Mouse (Mus musculus) liver, adult (tissue): ENCODE results near the gene Ruvbl1.

ENCODE experiments used
- GATA4 ChIP-seq: IDR thresholded peaks from 2 replicates; pipeline ENCODE4 v1.6.1; 2014; ENCODE audit warnings: mild to moderate bottlenecking, low read length; ENCODE audit not compliant: insufficient replicate concordance

The Ruvbl1 gene

GRCm38 (mm10) chr6:88483913-88484312, 18.7 kb downstream of the Ruvbl1 start:
- TF ChIP-seq GATA4: no peak

GRCm38 (mm10) chr6:88485378-88485777, 20.2 kb downstream of the Ruvbl1 start:
- TF ChIP-seq GATA4: no peak

GRCm38 (mm10) chr6:88486893-88487292, 21.7 kb downstream of the Ruvbl1 start:
- no peak for TF ChIP-seq GATA4

- TF ChIP-seq GATA4: no peak
Measured at GRCm38 (mm10) chr6:88489026-88489425, 23.8 kb downstream of the Ruvbl1 start.

DNA sequence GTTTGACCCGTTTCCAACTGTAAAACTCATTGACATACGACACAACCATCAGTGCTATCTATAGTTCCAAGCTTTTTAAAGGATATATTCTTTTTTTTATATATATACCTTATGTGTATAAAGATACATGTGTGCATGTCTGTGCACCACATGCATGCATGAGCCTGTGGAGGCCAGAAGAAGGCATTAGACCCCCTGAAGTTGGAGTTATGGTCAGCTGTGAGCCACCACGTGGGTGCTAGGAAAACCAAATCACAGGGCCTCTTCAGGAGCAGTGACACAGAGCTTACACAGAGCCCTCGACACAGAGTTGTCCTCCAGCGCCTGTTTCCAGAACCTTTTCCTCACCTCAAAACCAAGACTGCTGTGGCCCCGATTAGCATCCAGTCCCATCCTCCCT, 24.6 kb downstream of the Ruvbl1 start:
- TF ChIP-seq GATA4: no peak

GRCm38 (mm10) chr6:88490629-88491354, 25.6 kb downstream of the Ruvbl1 start:
- no peak for TF ChIP-seq GATA4

- TF ChIP-seq GATA4: no peak
Measured at GRCm38 (mm10) chr6:88493712-88494111, 28.5 kb downstream of the Ruvbl1 start.

GRCm38 (mm10) chr6:88499481-88500404, 34.5 kb downstream of the Ruvbl1 start:
- TF ChIP-seq GATA4: no peak; the same call in 1 of the 2 replicates

DNA sequence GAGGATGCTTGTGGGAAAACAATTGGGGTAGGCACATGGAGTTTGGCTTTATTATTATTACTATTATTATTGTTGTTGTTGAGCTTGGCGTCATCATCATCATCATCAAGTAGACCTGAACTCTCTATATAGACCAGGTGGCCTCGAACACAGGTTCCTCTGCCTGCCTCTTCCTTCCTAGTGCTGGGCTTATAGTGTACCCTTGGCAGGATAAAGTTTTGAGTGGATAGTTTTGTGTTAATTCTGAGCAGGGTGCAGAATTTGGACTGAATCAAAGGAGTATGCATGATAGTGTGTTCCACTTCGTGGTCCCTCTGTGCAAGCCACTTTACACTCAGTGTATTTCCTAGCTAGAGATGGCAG, 35.2 kb downstream of the Ruvbl1 start:
- no peak for TF ChIP-seq GATA4

GRCm38 (mm10) chr6:88502030-88502970, 37.1 kb downstream of the Ruvbl1 start:
- no peak for TF ChIP-seq GATA4

GRCm38 (mm10) chr6:88503044-88503443, 37.8 kb downstream of the Ruvbl1 start:
- no peak for TF ChIP-seq GATA4

DNA sequence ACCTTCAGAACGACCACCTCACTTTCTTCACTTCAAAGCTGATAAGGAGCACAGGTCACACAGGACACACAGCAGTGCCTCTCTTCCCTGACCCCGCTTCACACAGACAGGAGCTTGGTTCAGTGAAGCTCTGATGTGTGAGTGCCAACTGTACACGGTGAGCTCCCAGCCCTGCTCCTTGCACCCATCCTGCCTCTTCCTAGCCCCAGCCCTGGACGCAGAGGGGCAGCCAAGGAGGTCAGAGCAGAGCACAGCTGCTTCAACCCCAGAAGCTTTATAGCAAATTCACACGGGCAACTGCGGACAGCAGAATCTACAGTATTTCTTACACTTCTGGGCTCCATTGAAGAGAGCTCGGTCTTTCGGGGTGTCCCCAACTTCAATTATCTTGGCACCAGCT, 48.8 kb downstream of the Ruvbl1 start:
- TF ChIP-seq GATA4: no peak

DNA sequence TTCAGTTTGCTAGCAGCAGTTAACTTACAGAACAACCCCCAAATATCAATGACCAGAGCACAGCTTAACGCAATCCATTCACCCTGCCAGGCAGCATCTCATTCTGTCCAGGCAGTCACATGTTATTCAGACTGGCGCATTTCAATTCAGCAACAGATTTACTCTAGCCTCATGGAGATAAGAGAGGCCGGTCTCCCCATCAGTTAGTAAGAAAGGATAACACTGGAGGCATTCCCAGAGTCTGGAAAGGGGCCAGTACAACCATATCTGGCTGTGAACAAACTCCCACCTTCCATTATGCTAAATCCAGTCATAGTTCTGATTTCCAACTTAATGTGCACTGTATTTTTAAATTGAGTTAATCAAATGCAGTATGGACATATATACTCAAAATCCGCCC, 49.3 kb downstream of the Ruvbl1 start:
- TF ChIP-seq GATA4: no peak

GRCm38 (mm10) chr6:88515971-88516370, 50.8 kb downstream of the Ruvbl1 start:
- TF ChIP-seq GATA4: no peak

GRCm38 (mm10) chr6:88516667-88517066, 51.5 kb downstream of the Ruvbl1 start:
- no peak for TF ChIP-seq GATA4
